Comparison of ENCODE assay signal across 10 mouse cellular contexts in the genomic region with DNA sequence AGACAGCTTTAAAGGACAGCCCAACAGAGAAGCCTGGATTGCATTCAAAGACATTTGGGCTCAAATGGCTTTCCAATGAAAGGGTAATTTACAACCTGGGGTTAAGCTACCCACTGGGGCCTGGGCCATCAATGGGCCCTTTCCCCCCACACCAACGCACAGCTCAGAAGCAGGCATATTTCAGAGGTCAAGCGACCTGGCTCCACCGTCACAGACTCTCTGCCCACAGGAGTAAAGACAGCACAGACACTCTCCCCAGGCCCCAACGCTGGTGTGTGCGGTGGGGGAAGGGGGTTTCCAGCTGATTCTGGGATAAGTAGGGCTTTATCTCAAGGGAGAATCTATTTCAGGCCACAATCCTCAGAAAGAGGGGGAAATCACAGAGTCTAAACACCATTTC. TPM values are rescaled to one million over a fixed set of nuclear protein-coding genes. Genes with fewer than 3 reads are reported as not detected.
DNase-seq lines count a peak whose midpoint lies in the region; ATAC-seq and TF ChIP-seq lines count a peak whose summit lies in the region.
"Had no signal": no experiment of that assay in that cellular context is flagged by ENCODE, and none has a peak within 500 bp of the region (broad histone marks: within the 10 kb centered on the region; RNA-seq: fewer than 3 reads in every experiment).

No protein-coding gene starts in this region.

- no peak for TF ChIP-seq CTCF in layer of hippocampus, adult 2 months (conservative IDR thresholded peaks at IDR 0.05)

- H3K27ac ChIP-seq in layer of hippocampus, adult 2 months = peak overlapping the region; percentile 64
- H3K27ac ChIP-seq in embryonic facial prominence, embryonic 14.5 days (replicated peaks; ENCODE audit: low read depth, low read length) = peak overlapping the region; percentile 95; the same call in 1 of the 2 replicates
- peak overlapping the region; percentile 94 for H3K27ac ChIP-seq in limb, embryonic 10.5 days
- H3K27ac ChIP-seq in neural tube, embryonic 14.5 days (ENCODE audit: low read depth, low read length) = peak overlapping the region; percentile 98

- no peak for DNase-seq in layer of hippocampus, adult 2 months (ENCODE audit: low spot score in 2 of 2)
- DNase-seq in layer of hippocampus, adult 9-11 months = no peak
- no peak for DNase-seq in embryonic facial prominence, embryonic 14.5 days (ENCODE audit: low spot score)
- no peak for DNase-seq in limb, embryonic 10.5 days (ENCODE audit: low spot score)
- no peak for DNase-seq in layer of hippocampus, postnatal 10 days (ENCODE audit: low spot score in 2 of 2)
- DNase-seq in spleen, postnatal 36 days (ENCODE audit: low spot score in 2 of 2) = no peak
- DNase-seq in adrenal gland, adult (ENCODE audit: inconsistent age in 2 of 2, low spot score in 1 of 2) = no peak
- DNase-seq: cerebellum, adult 9-11 months; kidney, adult 8-10 months had no signal

- ATAC-seq in embryonic facial prominence, embryonic 14.5 days (ENCODE audit: low read depth) = no peak
- no peak for ATAC-seq in neural tube, embryonic 14.5 days (ENCODE audit: low read depth)

- no peaks in the 10 kb centered on the region for H3K36me3 ChIP-seq in embryonic facial prominence, embryonic 14.5 days (ENCODE audit: control insufficient read depth, insufficient read depth, low read length)
- H3K36me3 ChIP-seq in limb, embryonic 10.5 days = 0 out of 2 replicates have a peak, but pooled peaks cover 4% of the 10 kb centered on the region
- no peaks in the 10 kb centered on the region for H3K36me3 ChIP-seq in neural tube, embryonic 14.5 days (ENCODE audit: control insufficient read depth, insufficient read depth, low read length)

- no peaks in the 10 kb centered on the region for H3K27me3 ChIP-seq in embryonic facial prominence, embryonic 14.5 days (replicated peaks; ENCODE audit: control insufficient read depth, insufficient read depth, low read length)
- H3K27me3 ChIP-seq in limb, embryonic 10.5 days (ENCODE audit: low read depth, poor library complexity, severe bottlenecking) = no peaks in the 10 kb centered on the region
- H3K27me3 ChIP-seq in neural tube, embryonic 14.5 days (ENCODE audit: control insufficient read depth, insufficient read depth, low read length) = no peaks in the 10 kb centered on the region

- H3K4me3 ChIP-seq in layer of hippocampus, adult 2 months = peak overlapping the region; percentile 85
- H3K4me3 ChIP-seq in embryonic facial prominence, embryonic 14.5 days (ENCODE audit: low read depth, low read length) = peak overlapping the region; percentile 93
- H3K4me3 ChIP-seq in limb, embryonic 10.5 days = peak overlapping the region; percentile 77
- peak overlapping the region; percentile 96 for H3K4me3 ChIP-seq in neural tube, embryonic 14.5 days (ENCODE audit: low read depth, low read length)

- H3K4me2 ChIP-seq in embryonic facial prominence, embryonic 14.5 days (ENCODE audit: low read depth, low read length) = peak overlapping the region; percentile 98
- H3K4me2 ChIP-seq in neural tube, embryonic 14.5 days (ENCODE audit: low read depth, low read length) = peak overlapping the region; percentile 79

- no peaks in the 10 kb centered on the region for H3K9me3 ChIP-seq in embryonic facial prominence, embryonic 14.5 days (ENCODE audit: control insufficient read depth, low read length)
- no peaks in the 10 kb centered on the region for H3K9me3 ChIP-seq in limb, embryonic 10.5 days (replicated peaks)
- no peaks in the 10 kb centered on the region for H3K9me3 ChIP-seq in neural tube, embryonic 14.5 days (ENCODE audit: control insufficient read depth, low read length)

- H3K9ac ChIP-seq in embryonic facial prominence, embryonic 14.5 days (ENCODE audit: low read depth, low read length) = peak overlapping the region; percentile 85
- peak overlapping the region; percentile 93 for H3K9ac ChIP-seq in neural tube, embryonic 14.5 days (replicated peaks; ENCODE audit: low read depth, low read length)

- 8% methylated on average over 5 of the region's 5 CpGs for WGBS in embryonic facial prominence, embryonic 14.5 days
- 4% methylated on average over 5 of the region's 5 CpGs for WGBS in limb, embryonic 10.5 days
- 0% methylated on average over 5 of the region's 5 CpGs for WGBS in neural tube, embryonic 14.5 days

- H3K4me1 ChIP-seq in embryonic facial prominence, embryonic 14.5 days (ENCODE audit: control insufficient read depth, insufficient read depth, low read length) = peaks cover 43% of the 10 kb centered on the region
- H3K4me1 ChIP-seq in limb, embryonic 10.5 days = peaks cover 88% of the 10 kb centered on the region
- H3K4me1 ChIP-seq in neural tube, embryonic 14.5 days (ENCODE audit: control insufficient read depth, insufficient read depth, low read length) = peaks cover 39% of the 10 kb centered on the region

RNA-seq across cellular contexts. Expression of a gene that starts 49.9 kb away (rescaled TPM):
- total RNA-seq in layer of hippocampus, adult 2 months (2021) = not detected
- polyA plus RNA-seq in embryonic facial prominence, embryonic 14.5 days (2014; fragmentation: Nextera tagmentation; extraction: Ambion mirVana) = not detected in 2 replicates
- not detected in 2 replicates for polyA plus RNA-seq in limb, embryonic 10.5 days (2016; fragmentation: Nextera tagmentation; extraction: Ambion mirVana)
- not detected in 2 replicates for polyA plus RNA-seq in neural tube, embryonic 14.5 days (2014; fragmentation: Nextera tagmentation; extraction: Ambion mirVana)
- total RNA-seq in layer of hippocampus, postnatal 10 days (2021) = not detected
